Comparison of ENCODE assay signal across 30 mouse cellular contexts in genomic region chr16:17082121-17082792, GRCm38 (mm10). TPM values are rescaled to one million over a fixed set of nuclear protein-coding genes. Genes with fewer than 3 reads are reported as not detected.
DNase-seq lines count a peak whose midpoint lies in the region; ATAC-seq and TF ChIP-seq lines count a peak whose summit lies in the region.
"Had no signal": no experiment of that assay in that cellular context is flagged by ENCODE, and none has a peak within 500 bp of the region (broad histone marks: within the 10 kb centered on the region; RNA-seq: fewer than 3 reads in every experiment).

No protein-coding gene starts in this region.

- H3K4me3 ChIP-seq in kidney, embryonic 14.5 days (ENCODE audit: low read length): no peak overlapping the region
- H3K4me3 ChIP-seq in intestine, postnatal 0 days (ENCODE audit: low read depth, low read length): no peak overlapping the region
- no peak overlapping the region for H3K4me3 ChIP-seq in hindbrain, embryonic 12.5 days
- H3K4me3 ChIP-seq: embryonic facial prominence, embryonic 12.5 days; forebrain, embryonic 10.5 days; forebrain, embryonic 15.5 days; hindbrain, embryonic 13.5 days; layer of hippocampus, adult 2 months; left cerebral cortex, adult 2 months; limb, embryonic 13.5 days; neural tube, embryonic 15.5 days had no signal

- no peak for TF ChIP-seq CTCF in intestine, postnatal 0 days (IDR thresholded peaks at IDR 0.05; ENCODE audit: low read depth)

- WGBS in kidney, embryonic 14.5 days: 85% methylated on average over 6 of the region's 6 CpGs
- WGBS in intestine, postnatal 0 days: 78% methylated on average over 6 of the region's 6 CpGs
- 88% methylated on average over 6 of the region's 6 CpGs for WGBS in hindbrain, embryonic 12.5 days

- no peaks in the 10 kb centered on the region for H3K9me3 ChIP-seq in kidney, embryonic 14.5 days (ENCODE audit: control insufficient read depth, low read length)
- H3K9me3 ChIP-seq in intestine, postnatal 0 days (ENCODE audit: control insufficient read depth): no peaks in the 10 kb centered on the region
- no peaks in the 10 kb centered on the region for H3K9me3 ChIP-seq in hindbrain, embryonic 12.5 days (replicated peaks)
- H3K9me3 ChIP-seq: embryonic facial prominence, embryonic 12.5 days; forebrain, embryonic 10.5 days; forebrain, embryonic 15.5 days; hindbrain, embryonic 13.5 days; limb, embryonic 13.5 days; neural tube, embryonic 15.5 days had no signal

- no peak for ATAC-seq in kidney, embryonic 14.5 days (ENCODE audit: low FRiP score, low TSS enrichment)
- ATAC-seq in intestine, postnatal 0 days: peak; percentile 73
- ATAC-seq in hindbrain, embryonic 12.5 days (ENCODE audit: low FRiP score): no peak
- ATAC-seq: CD4-positive, CD25-positive, alpha-beta regulatory T cell, adult 4 months; forebrain, embryonic 15.5 days had no signal

- H3K36me3 ChIP-seq in kidney, embryonic 14.5 days (ENCODE audit: control insufficient read depth, insufficient read depth, low read length): peaks cover 73% of the 10 kb centered on the region
- peaks cover 29% of the 10 kb centered on the region for H3K36me3 ChIP-seq in intestine, postnatal 0 days (ENCODE audit: control insufficient read depth, insufficient read depth)
- H3K36me3 ChIP-seq in hindbrain, embryonic 12.5 days: peaks cover 85% of the 10 kb centered on the region

- no peak overlapping the region for H3K4me2 ChIP-seq in kidney, embryonic 14.5 days (replicated peaks; ENCODE audit: low read depth, low read length)
- no peak overlapping the region for H3K4me2 ChIP-seq in intestine, postnatal 0 days (replicated peaks; ENCODE audit: low read depth)
- no peak overlapping the region for H3K4me2 ChIP-seq in hindbrain, embryonic 12.5 days (replicated peaks)
- H3K4me2 ChIP-seq: embryonic facial prominence, embryonic 12.5 days; forebrain, embryonic 15.5 days; hindbrain, embryonic 13.5 days; limb, embryonic 13.5 days; liver, embryonic 11.5 days; neural tube, embryonic 15.5 days had no signal

- DNase-seq in kidney, adult 9 months: peak; percentile 19
- peak; percentile 56 for DNase-seq in lung, postnatal 14 days
- DNase-seq in gastrocnemius, postnatal 36 days: no peak
- no peak for DNase-seq in right cerebral cortex, adult 2 months (ENCODE audit: low spot score in 2 of 2)
- DNase-seq: adrenal gland, postnatal 25 days; cerebellum, adult 11-12 months; cerebellum, adult 9-11 months; embryo, embryonic 11 days; heart, postnatal 36 days; kidney, adult 18-20 months; midbrain, embryonic 14.5 days; retina, postnatal 1 day; right cerebral cortex, postnatal 25 days; spleen, adult 18-20 months; thymus, postnatal 25 days had no signal

- H3K9ac ChIP-seq in kidney, embryonic 14.5 days (ENCODE audit: low read depth, low read length): no peak overlapping the region
- H3K9ac ChIP-seq in intestine, postnatal 0 days (ENCODE audit: low read depth, low read length): no peak overlapping the region
- H3K9ac ChIP-seq in hindbrain, embryonic 12.5 days: no peak overlapping the region
- H3K9ac ChIP-seq: embryonic facial prominence, embryonic 12.5 days; forebrain, embryonic 15.5 days; hindbrain, embryonic 13.5 days; limb, embryonic 13.5 days; neural tube, embryonic 15.5 days had no signal

- no peaks in the 10 kb centered on the region for H3K4me1 ChIP-seq in kidney, embryonic 14.5 days (ENCODE audit: control insufficient read depth, insufficient read depth, low read length)
- no peaks in the 10 kb centered on the region for H3K4me1 ChIP-seq in intestine, postnatal 0 days (replicated peaks; ENCODE audit: control insufficient read depth, insufficient read depth, low read length)
- H3K4me1 ChIP-seq in hindbrain, embryonic 12.5 days: no peaks in the 10 kb centered on the region
- H3K4me1 ChIP-seq: embryonic facial prominence, embryonic 12.5 days; forebrain, embryonic 10.5 days; hindbrain, embryonic 13.5 days; limb, embryonic 13.5 days; neural tube, embryonic 15.5 days had no signal

- intact Hi-C loops in gastrocnemius, postnatal 36 days (cut with DNase I): no loop called here

- H3K27me3 ChIP-seq in kidney, embryonic 14.5 days (ENCODE audit: control insufficient read depth, insufficient read depth, low read length): no peaks in the 10 kb centered on the region
- H3K27me3 ChIP-seq in intestine, postnatal 0 days (replicated peaks; ENCODE audit: control insufficient read depth, insufficient read depth, low read length): no peaks in the 10 kb centered on the region
- H3K27me3 ChIP-seq in hindbrain, embryonic 12.5 days: no peaks in the 10 kb centered on the region
- H3K27me3 ChIP-seq: embryonic facial prominence, embryonic 12.5 days; forebrain, embryonic 15.5 days; hindbrain, embryonic 13.5 days; limb, embryonic 13.5 days; neural tube, embryonic 15.5 days had no signal

- no peak overlapping the region for H3K27ac ChIP-seq in kidney, embryonic 14.5 days (ENCODE audit: low read depth, low read length)
- peak overlapping the region; percentile 47 for H3K27ac ChIP-seq in intestine, postnatal 0 days (ENCODE audit: low read depth, low read length)
- H3K27ac ChIP-seq in hindbrain, embryonic 12.5 days: no peak overlapping the region
- H3K27ac ChIP-seq: embryonic facial prominence, embryonic 12.5 days; forebrain, embryonic 10.5 days; forebrain, embryonic 15.5 days; hindbrain, embryonic 13.5 days; layer of hippocampus, adult 2 months; left cerebral cortex, adult 2 months; limb, embryonic 13.5 days; neural tube, embryonic 15.5 days had no signal

RNA-seq across cellular contexts. Expression of gene Ypel1, which starts 12.8 kb away (rescaled TPM):
- 50.1 and 54.5 TPM in 2 replicates for polyA plus RNA-seq in kidney, embryonic 14.5 days (2014; fragmentation: Nextera tagmentation; extraction: Ambion mirVana)
- polyA plus RNA-seq in intestine, postnatal 0 days (2015; fragmentation: Nextera tagmentation; extraction: Ambion mirVana): 3.4 and 3.6 TPM in 2 replicates
- total RNA-seq in gastrocnemius, postnatal 36 days (2021): under 1 TPM; 0.69 to 0.94 TPM
- 96.2 and 105 TPM in 2 replicates for polyA plus RNA-seq in hindbrain, embryonic 12.5 days (2016; fragmentation: Nextera tagmentation; extraction: Ambion mirVana)

RNA-seq across cellular contexts. Expression of gene Ppil2, which starts 28.8 kb away (rescaled TPM):
- 131 and 142 TPM in 2 replicates for polyA plus RNA-seq in kidney, embryonic 14.5 days (2014; fragmentation: Nextera tagmentation; extraction: Ambion mirVana)
- 71.9 and 78.7 TPM in 2 replicates for polyA plus RNA-seq in intestine, postnatal 0 days (2015; fragmentation: Nextera tagmentation; extraction: Ambion mirVana)
- 10 to 100 TPM; 23.2 to 29.4 TPM for total RNA-seq in gastrocnemius, postnatal 36 days (2021)
- 154 and 157 TPM in 2 replicates for polyA plus RNA-seq in hindbrain, embryonic 12.5 days (2016; fragmentation: Nextera tagmentation; extraction: Ambion mirVana)

RNA-seq across cellular contexts. Expression of gene 2610318N02Rik, which starts 42.7 kb away (rescaled TPM):
- polyA plus RNA-seq in kidney, embryonic 14.5 days (2014; fragmentation: Nextera tagmentation; extraction: Ambion mirVana): 64.3 and 72.8 TPM in 2 replicates
- 7.1 and 7.9 TPM in 2 replicates for polyA plus RNA-seq in intestine, postnatal 0 days (2015; fragmentation: Nextera tagmentation; extraction: Ambion mirVana)
- total RNA-seq in gastrocnemius, postnatal 36 days (2021): under 1 TPM in 1 of 2 experiments, not detected in 1; 0.92 TPM
- 55.0 and 60.0 TPM in 2 replicates for polyA plus RNA-seq in hindbrain, embryonic 12.5 days (2016; fragmentation: Nextera tagmentation; extraction: Ambion mirVana)
- total RNA-seq: gastrocnemius, adult 18-20 months; heart, adult 8-10 months; heart, postnatal 36 days had no signal

RNA-seq across cellular contexts. Expression of gene Sdf2l1, which starts 49.9 kb away (rescaled TPM):
- polyA plus RNA-seq in kidney, embryonic 14.5 days (2014; fragmentation: Nextera tagmentation; extraction: Ambion mirVana): 55.3 and 66.5 TPM in 2 replicates
- polyA plus RNA-seq in intestine, postnatal 0 days (2015; fragmentation: Nextera tagmentation; extraction: Ambion mirVana): 67.9 and 70.3 TPM in 2 replicates
- 1 to 10 TPM; 3.8 to 4.8 TPM for total RNA-seq in gastrocnemius, postnatal 36 days (2021)
- 57.6 and 67.0 TPM in 2 replicates for polyA plus RNA-seq in hindbrain, embryonic 12.5 days (2016; fragmentation: Nextera tagmentation; extraction: Ambion mirVana)

Comparison
In these comparisons a context has a peak if more than half of its experiments do, and no peak if none do; other contexts are left out.
1. DNase-seq: peak in kidney, adult 9 months (single experiment) and lung, postnatal 14 days (single experiment); none in gastrocnemius, postnatal 36 days (0 of 2) and right cerebral cortex, adult 2 months (0 of 2).
2. RNA of gene Ypel1, which starts 12.8 kb away (polyA plus RNA-seq): 96.2 to 105 TPM in hindbrain, embryonic 12.5 days and 50.1 to 54.5 TPM in kidney, embryonic 14.5 days; 3.4 to 3.6 TPM in intestine, postnatal 0 days; every median in the first group is over 10 times any median in the second.